Mouse (Mus musculus): Measurements from ENCODE around the gene Prkd3.

Prkd3 gene

GRCm38 (mm10) chr17:79020208-79020983 lies at the start of gene Prkd3:
Gene Prkd3, minus strand, starts transcription at chr17:79020816.
- Histone ChIP-seq H3K27me3 (ENCODE audit: insufficient read depth, low read length) (peaks cover 19% of the 10 kb centered on the region), H3K4me1 (replicated peaks; ENCODE audit: low read depth, low read length) (peaks cover 16% of the 10 kb centered on the region; the same call in 1 of the 2 replicates), H3K9me3 (ENCODE audit: low read length) (no peaks in the 10 kb centered on the region), H3K4me3 (replicated peaks; ENCODE audit: low read length) (peak within 1 kb of the TSS; percentile 88), H3K36me3 (ENCODE audit: insufficient read depth, low read length) (no peaks in the 10 kb centered on the region)
- TF ChIP-seq POU5F1 (IDR thresholded peaks at IDR 0.05; ENCODE audit: borderline replicate concordance, low read length) (no peak), CTCF (conservative IDR thresholded peaks at IDR 0.05; ENCODE audit: low read length) (no peak), NANOG (IDR thresholded peaks at IDR 0.05; ENCODE audit: borderline replicate concordance, low read length) (no peak)

GRCm38 (mm10) chr17:79069766-79070480 lies 49.3 kb upstream of the Prkd3 start:
- Histone ChIP-seq H3K4me3 (replicated peaks; ENCODE audit: low read length) (no peak overlapping the region), H3K27me3 (ENCODE audit: insufficient read depth, low read length) (no peaks in the 10 kb centered on the region), H3K9me3 (ENCODE audit: low read length) (no peaks in the 10 kb centered on the region), H3K36me3 (ENCODE audit: insufficient read depth, low read length) (no peaks in the 10 kb centered on the region), H3K4me1 (replicated peaks; ENCODE audit: low read depth, low read length) (peaks cover 25% of the 10 kb centered on the region)
- TF ChIP-seq NANOG (IDR thresholded peaks at IDR 0.05; ENCODE audit: borderline replicate concordance, low read length) = no peak
- no peak for TF ChIP-seq CTCF (conservative IDR thresholded peaks at IDR 0.05; ENCODE audit: low read length)
- TF ChIP-seq POU5F1 (IDR thresholded peaks at IDR 0.05; ENCODE audit: borderline replicate concordance, low read length) = no peak

DNA sequence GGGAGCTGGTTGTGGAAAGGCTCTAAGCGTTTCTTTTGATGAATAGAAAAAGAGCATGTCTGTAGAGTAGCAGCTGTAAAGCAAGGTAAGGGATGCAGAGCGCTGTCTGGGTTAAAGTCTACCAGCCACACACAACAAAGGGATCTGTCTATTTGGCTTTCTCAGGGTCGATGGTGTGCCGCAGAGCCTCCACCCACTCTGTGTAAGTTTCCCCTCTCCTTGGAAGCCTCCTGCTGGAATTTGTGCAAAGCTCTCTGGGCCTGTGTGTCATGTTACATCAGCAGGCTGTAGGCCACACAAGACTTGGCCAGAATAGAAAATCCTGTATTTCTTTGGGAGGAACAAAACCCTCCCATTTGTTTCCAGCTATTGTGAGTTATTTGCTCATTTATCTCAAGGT lies 48.4 kb upstream of the Prkd3 start:
- TF ChIP-seq CTCF (conservative IDR thresholded peaks at IDR 0.05; ENCODE audit: low read length) (no peak), POU5F1 (IDR thresholded peaks at IDR 0.05; ENCODE audit: borderline replicate concordance, low read length) (no peak), NANOG (IDR thresholded peaks at IDR 0.05; ENCODE audit: borderline replicate concordance, low read length) (no peak)
- peaks cover 3% of the 10 kb centered on the region for H3K9me3 ChIP-seq (ENCODE audit: low read length)
- H3K4me1 ChIP-seq (replicated peaks; ENCODE audit: low read depth, low read length) = peaks cover 25% of the 10 kb centered on the region
- H3K4me3 ChIP-seq (replicated peaks; ENCODE audit: low read length) = no peak overlapping the region
- H3K36me3 ChIP-seq (ENCODE audit: insufficient read depth, low read length) = no peaks in the 10 kb centered on the region
- no peaks in the 10 kb centered on the region for H3K27me3 ChIP-seq (ENCODE audit: insufficient read depth, low read length)

GRCm38 (mm10) chr17:79068581-79068980 lies 48.0 kb upstream of the Prkd3 start:
- Histone ChIP-seq H3K4me3 (replicated peaks; ENCODE audit: low read length) (no peak overlapping the region), H3K27me3 (ENCODE audit: insufficient read depth, low read length) (no peaks in the 10 kb centered on the region), H3K9me3 (ENCODE audit: low read length) (peaks cover 7% of the 10 kb centered on the region), H3K4me1 (replicated peaks; ENCODE audit: low read depth, low read length) (peaks cover 25% of the 10 kb centered on the region), H3K36me3 (ENCODE audit: insufficient read depth, low read length) (no peaks in the 10 kb centered on the region)
- TF ChIP-seq POU5F1 (IDR thresholded peaks at IDR 0.05; ENCODE audit: borderline replicate concordance, low read length) = no peak
- TF ChIP-seq NANOG (IDR thresholded peaks at IDR 0.05; ENCODE audit: borderline replicate concordance, low read length) = no peak
- no peak for TF ChIP-seq CTCF (conservative IDR thresholded peaks at IDR 0.05; ENCODE audit: low read length)

GRCm38 (mm10) chr17:79064250-79064649 lies 43.6 kb upstream of the Prkd3 start:
- Histone ChIP-seq H3K27me3 (ENCODE audit: insufficient read depth, low read length) (no peaks in the 10 kb centered on the region), H3K36me3 (ENCODE audit: insufficient read depth, low read length) (no peaks in the 10 kb centered on the region), H3K4me3 (replicated peaks; ENCODE audit: low read length) (no peak overlapping the region), H3K9me3 (ENCODE audit: low read length) (peaks cover 15% of the 10 kb centered on the region), H3K4me1 (replicated peaks; ENCODE audit: low read depth, low read length) (peaks cover 21% of the 10 kb centered on the region)
- TF ChIP-seq POU5F1 (IDR thresholded peaks at IDR 0.05; ENCODE audit: borderline replicate concordance, low read length) (no peak), CTCF (conservative IDR thresholded peaks at IDR 0.05; ENCODE audit: low read length) (no peak), NANOG (IDR thresholded peaks at IDR 0.05; ENCODE audit: borderline replicate concordance, low read length) (no peak)

DNA sequence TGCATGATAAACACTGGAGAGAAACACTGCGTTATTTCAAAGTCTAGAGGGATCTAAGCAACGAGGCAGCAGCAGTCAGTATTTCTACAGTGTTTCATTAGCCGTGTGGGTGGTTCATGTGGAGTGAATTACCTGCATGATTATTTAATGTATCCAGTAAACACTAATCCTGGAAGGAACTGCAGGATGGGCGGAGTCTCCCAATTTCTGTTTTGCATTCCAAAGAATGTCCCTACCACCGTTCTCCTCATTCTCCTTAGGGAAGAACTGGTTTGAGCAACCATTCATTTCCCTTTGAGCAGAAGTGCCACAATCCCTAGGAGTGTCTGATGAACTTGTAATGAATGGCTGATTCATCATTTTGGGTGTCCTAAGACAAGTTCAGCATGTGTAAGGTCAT lies 39.6 kb upstream of the Prkd3 start:
- no peaks in the 10 kb centered on the region for H3K36me3 ChIP-seq (ENCODE audit: insufficient read depth, low read length)
- no peak for TF ChIP-seq CTCF (conservative IDR thresholded peaks at IDR 0.05; ENCODE audit: low read length)
- TF ChIP-seq NANOG (IDR thresholded peaks at IDR 0.05; ENCODE audit: borderline replicate concordance, low read length) = no peak
- no peak for TF ChIP-seq POU5F1 (IDR thresholded peaks at IDR 0.05; ENCODE audit: borderline replicate concordance, low read length)
- H3K4me1 ChIP-seq (replicated peaks; ENCODE audit: low read depth, low read length) = peaks cover 24% of the 10 kb centered on the region
- H3K9me3 ChIP-seq (ENCODE audit: low read length) = peaks cover 15% of the 10 kb centered on the region
- no peaks in the 10 kb centered on the region for H3K27me3 ChIP-seq (ENCODE audit: insufficient read depth, low read length)
- no peak overlapping the region for H3K4me3 ChIP-seq (replicated peaks; ENCODE audit: low read length)

GRCm38 (mm10) chr17:79058271-79058670 lies 37.7 kb upstream of the Prkd3 start:
- H3K4me1 ChIP-seq (replicated peaks; ENCODE audit: low read depth, low read length) = peaks cover 24% of the 10 kb centered on the region
- no peaks in the 10 kb centered on the region for H3K36me3 ChIP-seq (ENCODE audit: insufficient read depth, low read length)
- no peak overlapping the region for H3K4me3 ChIP-seq (replicated peaks; ENCODE audit: low read length)
- no peak for TF ChIP-seq NANOG (IDR thresholded peaks at IDR 0.05; ENCODE audit: borderline replicate concordance, low read length)
- 0 out of 2 replicates have a peak, but pooled peaks cover 8% of the 10 kb centered on the region for H3K9me3 ChIP-seq (ENCODE audit: low read length)
- H3K27me3 ChIP-seq (ENCODE audit: insufficient read depth, low read length) = peaks cover 9% of the 10 kb centered on the region

- Histone ChIP-seq H3K4me3 (replicated peaks; ENCODE audit: low read length) (peak overlapping the region; percentile 84), H3K9me3 (ENCODE audit: low read length) (no peaks in the 10 kb centered on the region), H3K27me3 (ENCODE audit: insufficient read depth, low read length) (peaks cover 21% of the 10 kb centered on the region), H3K36me3 (ENCODE audit: insufficient read depth, low read length) (no peaks in the 10 kb centered on the region), H3K4me1 (replicated peaks; ENCODE audit: low read depth, low read length) (peaks cover 12% of the 10 kb centered on the region)
- TF ChIP-seq POU5F1 (IDR thresholded peaks at IDR 0.05; ENCODE audit: borderline replicate concordance, low read length) (no peak), CTCF (conservative IDR thresholded peaks at IDR 0.05; ENCODE audit: low read length) (no peak), NANOG (IDR thresholded peaks at IDR 0.05; ENCODE audit: borderline replicate concordance, low read length) (no peak)
Measured at GRCm38 (mm10) chr17:79052088-79052812, 31.6 kb upstream of the Prkd3 start.

Data from E14TG2a.4 (cell line).